Mouse (Mus musculus): Measurements from ENCODE around the gene Tmem135. TPM values are rescaled to one million over a fixed set of nuclear protein-coding genes. Genes with fewer than 3 reads are reported as not detected.
"Not testable (repeated sequence)": the region's sequence is repeated elsewhere in the genome, so short reads cannot be mapped to it uniquely, and the experiment has no call there.

Tmem135 gene
- polyA plus RNA-seq, 1 experiment = 8.2 TPM

DNA sequence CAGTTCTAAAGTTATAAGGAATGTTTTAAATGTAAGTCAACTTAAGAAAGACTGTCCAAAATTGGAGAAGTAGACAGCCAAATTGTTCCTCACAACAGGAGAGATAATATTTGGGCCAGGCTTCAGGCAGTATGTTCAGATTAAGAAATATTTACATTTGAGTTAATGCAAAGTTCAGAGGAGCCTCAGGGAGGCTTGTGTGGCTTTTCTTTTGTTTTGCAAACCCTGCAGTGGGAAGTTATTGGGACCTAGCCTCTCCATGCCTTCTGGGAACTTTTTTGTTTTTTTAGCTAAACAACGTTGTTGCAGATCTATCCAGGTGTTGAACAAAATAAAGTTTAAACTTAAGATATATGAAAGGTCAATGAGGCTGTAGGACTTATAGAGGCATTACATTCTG lies 84.7 kb downstream of the Tmem135 start:
- TF ChIP-seq CTCF (IDR thresholded peaks at IDR 0.05; ENCODE audit: control insufficient read depth, insufficient read depth, low read length) (no peak), POLR2A (IDR thresholded peaks at IDR 0.05; ENCODE audit: borderline replicate concordance, control insufficient read depth, low read depth, low read length) (no peak)
- Histone ChIP-seq H3K4me1 (ENCODE audit: control insufficient read depth, insufficient read depth, low read length) (no peaks in the 10 kb centered on the region), H3K4me3 (replicated peaks; ENCODE audit: control insufficient read depth, low read depth, low read length) (no peak overlapping the region), H3K27ac (ENCODE audit: control insufficient read depth, insufficient read depth, low read depth, low read length, poor library complexity) (no peak overlapping the region)
- WGBS = 92% methylated on average over 1 of the region's 1 CpGs

DNA sequence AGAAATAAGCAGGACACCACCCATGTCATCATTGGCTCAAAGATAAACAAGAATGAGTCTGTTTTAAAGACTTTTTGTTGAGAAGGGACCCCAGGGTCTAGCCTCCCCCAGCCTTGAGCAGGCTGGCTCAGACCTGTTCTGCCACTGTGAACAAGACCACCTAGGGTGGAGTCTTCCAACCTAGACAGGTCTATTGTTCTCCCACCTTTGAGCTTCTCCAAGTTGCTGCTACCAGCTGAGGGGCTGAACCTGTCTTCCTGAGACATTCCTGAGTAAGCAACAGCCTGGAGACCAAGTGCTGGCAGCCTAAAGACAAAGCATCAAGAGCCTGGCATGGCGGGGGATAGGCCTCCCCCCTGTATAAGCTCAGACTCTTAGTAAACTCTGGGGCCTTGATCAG lies 86.9 kb downstream of the Tmem135 start:
- not testable (repeated sequence) for H3K4me1 ChIP-seq (ENCODE audit: control insufficient read depth, insufficient read depth, low read length); H3K27ac ChIP-seq (ENCODE audit: control insufficient read depth, insufficient read depth, low read depth, low read length, poor library complexity); H3K4me3 ChIP-seq (replicated peaks; ENCODE audit: control insufficient read depth, low read depth, low read length)
- 60% methylated on average over 1 of the region's 1 CpGs for WGBS

DNA sequence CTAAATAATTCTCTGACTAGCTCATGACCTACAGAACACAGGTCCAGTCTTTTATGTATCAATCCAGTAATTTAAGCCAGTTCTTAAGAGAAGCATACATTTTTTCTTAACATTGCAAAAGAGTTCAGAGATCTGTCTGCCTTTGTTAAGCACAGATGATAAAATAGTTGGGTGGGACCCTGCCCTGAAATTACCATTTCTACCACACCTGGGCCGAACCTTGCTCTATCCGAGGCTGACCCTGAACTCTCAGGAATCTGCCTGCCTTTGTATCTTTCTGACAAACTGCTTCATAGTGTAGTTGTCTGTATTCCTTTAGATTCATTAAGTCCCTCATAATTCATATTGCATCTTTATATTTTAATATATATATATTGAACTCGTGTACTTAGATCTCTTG lies 87.9 kb downstream of the Tmem135 start:
- TF ChIP-seq CTCF (IDR thresholded peaks at IDR 0.05; ENCODE audit: control insufficient read depth, insufficient read depth, low read length) (no peak), POLR2A (IDR thresholded peaks at IDR 0.05; ENCODE audit: borderline replicate concordance, control insufficient read depth, low read depth, low read length) (no peak)
- H3K27ac ChIP-seq (ENCODE audit: control insufficient read depth, insufficient read depth, low read depth, low read length, poor library complexity) = no peak overlapping the region
- no peak overlapping the region for H3K4me3 ChIP-seq (replicated peaks; ENCODE audit: control insufficient read depth, low read depth, low read length)
- WGBS = 86% methylated on average over 3 of the region's 3 CpGs
- H3K4me1 ChIP-seq (ENCODE audit: control insufficient read depth, insufficient read depth, low read length) = no peaks in the 10 kb centered on the region

DNA sequence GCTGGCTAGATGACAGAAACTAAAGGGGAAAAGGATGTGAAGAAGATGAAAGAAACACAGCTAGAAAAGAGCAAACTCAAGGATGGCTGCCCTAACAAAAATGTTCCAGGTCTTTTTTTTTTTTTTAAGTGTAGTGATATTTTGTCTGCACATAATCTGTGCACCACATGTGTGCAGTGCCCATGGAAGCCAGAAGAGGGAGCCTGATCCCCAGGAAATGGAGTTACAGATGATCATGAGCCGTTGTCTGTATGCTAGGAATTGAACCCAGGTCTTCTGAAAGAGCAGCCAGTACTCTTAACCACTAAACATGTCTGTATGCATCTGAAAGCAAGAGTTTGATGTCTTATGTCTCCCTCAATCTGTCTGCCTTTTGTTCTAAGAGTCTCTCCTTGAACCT lies 92.5 kb downstream of the Tmem135 start:
- no peak overlapping the region for H3K4me3 ChIP-seq (replicated peaks; ENCODE audit: control insufficient read depth, low read depth, low read length)
- TF ChIP-seq POLR2A (IDR thresholded peaks at IDR 0.05; ENCODE audit: borderline replicate concordance, control insufficient read depth, low read depth, low read length) (no peak), CTCF (IDR thresholded peaks at IDR 0.05; ENCODE audit: control insufficient read depth, insufficient read depth, low read length) (no peak; the same call in 1 of the 2 replicates)
- H3K4me1 ChIP-seq (ENCODE audit: control insufficient read depth, insufficient read depth, low read length) = peaks cover 4% of the 10 kb centered on the region
- no peak overlapping the region for H3K27ac ChIP-seq (ENCODE audit: control insufficient read depth, insufficient read depth, low read depth, low read length, poor library complexity)
- 97% methylated on average over 1 of the region's 1 CpGs for WGBS

DNA sequence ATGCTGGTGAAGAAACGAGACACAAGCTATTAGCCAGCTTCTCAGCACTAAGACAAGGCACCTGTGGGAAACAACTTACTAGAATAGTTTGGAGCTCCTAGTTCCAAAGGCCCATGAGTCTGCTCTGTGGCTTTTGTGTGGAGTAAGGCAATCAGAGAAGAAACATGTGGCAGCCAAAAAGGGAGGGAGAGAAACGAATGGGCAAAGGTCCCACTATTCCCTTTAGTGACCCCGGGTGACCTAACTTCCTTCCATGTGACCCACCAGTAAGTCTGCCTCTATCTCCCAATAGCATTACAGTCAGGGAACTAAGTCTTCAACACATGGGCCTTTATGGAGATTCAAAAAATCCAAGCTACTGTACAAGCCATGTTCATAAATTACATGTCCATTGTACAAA lies 95.1 kb downstream of the Tmem135 start:
- H3K27ac ChIP-seq (ENCODE audit: control insufficient read depth, insufficient read depth, low read depth, low read length, poor library complexity) = no peak overlapping the region
- peaks cover 4% of the 10 kb centered on the region for H3K4me1 ChIP-seq (ENCODE audit: control insufficient read depth, insufficient read depth, low read length)
- WGBS = 26% methylated on average over 3 of the region's 3 CpGs
- H3K4me3 ChIP-seq (replicated peaks; ENCODE audit: control insufficient read depth, low read depth, low read length) = no peak overlapping the region
- TF ChIP-seq CTCF (IDR thresholded peaks at IDR 0.05; ENCODE audit: control insufficient read depth, insufficient read depth, low read length) = no peak

DNA sequence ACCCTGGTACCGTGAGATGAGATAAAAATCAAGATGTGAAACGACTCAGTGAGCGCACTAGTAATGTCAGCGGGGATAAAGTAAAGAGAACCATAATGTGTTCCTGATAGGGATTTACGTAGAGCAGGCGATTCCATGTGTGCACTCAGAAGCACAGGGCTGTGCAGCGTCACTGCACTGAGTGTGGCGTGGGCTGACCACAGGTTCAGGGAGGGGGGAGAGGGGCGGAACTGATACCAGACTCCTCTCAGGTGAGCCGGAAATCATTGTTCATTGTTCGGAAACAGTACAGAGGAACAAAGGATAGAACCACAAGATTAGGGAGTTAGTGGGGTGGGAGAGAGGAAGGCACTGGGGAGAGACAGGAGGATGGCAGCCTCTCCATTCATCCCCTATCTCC lies 95.8 kb downstream of the Tmem135 start:
- 32% methylated on average over 11 of the region's 11 CpGs for WGBS
- H3K4me3 ChIP-seq (replicated peaks; ENCODE audit: control insufficient read depth, low read depth, low read length) = no peak overlapping the region
- no peak overlapping the region for H3K27ac ChIP-seq (ENCODE audit: control insufficient read depth, insufficient read depth, low read depth, low read length, poor library complexity)
- TF ChIP-seq CTCF (IDR thresholded peaks at IDR 0.05; ENCODE audit: control insufficient read depth, insufficient read depth, low read length) = no peak
- no peak for TF ChIP-seq POLR2A (IDR thresholded peaks at IDR 0.05; ENCODE audit: borderline replicate concordance, control insufficient read depth, low read depth, low read length)
- H3K4me1 ChIP-seq (ENCODE audit: control insufficient read depth, insufficient read depth, low read length) = peaks cover 4% of the 10 kb centered on the region

DNA sequence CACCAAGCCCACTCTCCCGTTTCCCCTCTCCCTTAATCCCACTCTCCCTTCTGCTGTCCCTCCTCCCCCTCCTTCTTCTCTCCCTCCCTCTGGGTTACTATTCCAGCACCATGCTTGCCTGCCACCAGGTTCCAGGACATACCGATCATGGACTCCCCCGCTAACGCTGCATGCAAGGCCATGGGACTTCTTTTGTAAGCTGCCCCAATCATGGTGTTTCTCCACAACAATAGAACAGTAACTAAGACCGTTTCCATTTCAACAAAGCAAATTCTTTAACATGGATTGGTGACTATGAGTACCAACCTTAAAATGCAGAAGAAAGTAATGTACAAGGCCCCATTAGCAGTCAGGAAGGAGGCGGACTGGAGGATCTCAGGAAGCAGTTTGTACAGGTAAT lies 97.2 kb downstream of the Tmem135 start:
- Histone ChIP-seq H3K4me1 (ENCODE audit: control insufficient read depth, insufficient read depth, low read length) (peaks cover 4% of the 10 kb centered on the region), H3K27ac (ENCODE audit: control insufficient read depth, insufficient read depth, low read depth, low read length, poor library complexity) (no peak overlapping the region), H3K4me3 (replicated peaks; ENCODE audit: control insufficient read depth, low read depth, low read length) (no peak overlapping the region)
- 89% methylated on average over 6 of the region's 6 CpGs for WGBS
- no peak for TF ChIP-seq CTCF (IDR thresholded peaks at IDR 0.05; ENCODE audit: control insufficient read depth, insufficient read depth, low read length)
- no peak for TF ChIP-seq POLR2A (IDR thresholded peaks at IDR 0.05; ENCODE audit: borderline replicate concordance, control insufficient read depth, low read depth, low read length)

GRCm38 (mm10) chr7:89304958-89305357 lies 99.1 kb downstream of the Tmem135 start:
- no peak for TF ChIP-seq CTCF (IDR thresholded peaks at IDR 0.05; ENCODE audit: control insufficient read depth, insufficient read depth, low read length)
- TF ChIP-seq POLR2A (IDR thresholded peaks at IDR 0.05; ENCODE audit: borderline replicate concordance, control insufficient read depth, low read depth, low read length) = no peak
- Histone ChIP-seq H3K27ac (ENCODE audit: control insufficient read depth, insufficient read depth, low read depth, low read length, poor library complexity) (no peak overlapping the region), H3K4me3 (replicated peaks; ENCODE audit: control insufficient read depth, low read depth, low read length) (no peak overlapping the region), H3K4me1 (ENCODE audit: control insufficient read depth, insufficient read depth, low read length) (peaks cover 4% of the 10 kb centered on the region)
- 95% methylated on average over 3 of the region's 3 CpGs for WGBS

DNA sequence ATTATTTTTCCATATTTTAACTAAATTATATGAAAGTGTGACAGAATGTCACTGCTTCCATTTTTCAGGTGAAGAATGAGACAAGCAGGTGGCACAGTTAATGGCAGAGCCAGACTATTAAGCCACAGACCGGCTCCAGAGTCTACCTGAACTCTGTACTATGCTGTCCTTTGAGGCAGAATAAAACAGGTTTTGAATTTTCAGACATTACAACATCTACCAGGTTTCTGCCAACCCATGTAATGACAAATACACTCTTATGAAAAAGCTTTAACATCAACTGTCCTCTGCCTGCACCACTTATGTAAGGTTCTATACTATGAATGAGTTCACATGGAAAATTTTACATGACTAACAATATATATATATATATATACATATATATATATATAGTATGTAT lies 100.3 kb downstream of the Tmem135 start:
- H3K27ac ChIP-seq (ENCODE audit: control insufficient read depth, insufficient read depth, low read depth, low read length, poor library complexity) = no peak overlapping the region
- peaks cover 4% of the 10 kb centered on the region for H3K4me1 ChIP-seq (ENCODE audit: control insufficient read depth, insufficient read depth, low read length)
- no peak overlapping the region for H3K4me3 ChIP-seq (replicated peaks; ENCODE audit: control insufficient read depth, low read depth, low read length)
- no peak for TF ChIP-seq POLR2A (IDR thresholded peaks at IDR 0.05; ENCODE audit: borderline replicate concordance, control insufficient read depth, low read depth, low read length)
- TF ChIP-seq CTCF (IDR thresholded peaks at IDR 0.05; ENCODE audit: control insufficient read depth, insufficient read depth, low read length) = no peak
- 84% methylated on average over 1 of the region's 1 CpGs for WGBS

Measured in bone marrow, adult 2 months (tissue).